Mouse (Mus musculus) heart, embryonic 10.5 days (tissue): ENCODE data around the gene Olfr267. TPM values are rescaled to one million over a fixed set of nuclear protein-coding genes. Genes with fewer than 3 reads are reported as not detected.

ENCODE experiments used
- DNase-seq: peaks from one replicate; pipeline ENCODE4 v3.0.0-alpha.2; 2017; ENCODE audit warnings: low spot score
- H3K27ac ChIP-seq: fragments of 300-500 bp; sonication (generic); 2 replicates; pipeline ENCODE4 v1.5.1; 2016; ENCODE audit warnings: mild to moderate bottlenecking
- H3K27me3 ChIP-seq: fragments of 300-500 bp; sonication (generic); 2 replicates; pipeline ENCODE4 v1.6.1; 2016; ENCODE audit warnings: mild to moderate bottlenecking; ENCODE audit not compliant: poor library complexity, insufficient read depth, severe bottlenecking
- H3K36me3 ChIP-seq: fragments of 300-500 bp; sonication (generic); 2 replicates; pipeline ENCODE4 v1.6.1; 2016; ENCODE audit warnings: mild to moderate bottlenecking, moderate library complexity
- H3K4me1 ChIP-seq: fragments of 300-500 bp; sonication (generic); 2 replicates; pipeline ENCODE4 v1.6.1; 2016; ENCODE audit warnings: mild to moderate bottlenecking
- H3K4me3 ChIP-seq: fragments of 300-500 bp; sonication (generic); 2 replicates; pipeline ENCODE4 v1.5.1; 2016; ENCODE audit warnings: mild to moderate bottlenecking, moderate library complexity
- H3K9me3 ChIP-seq: fragments of 300-500 bp; sonication (generic); 2 replicates; pipeline ENCODE4 v1.6.1; 2016; ENCODE audit warnings: mild to moderate bottlenecking, moderate library complexity
- WGBS: fragments of 180-500 bp; shearing (Covaris S2); methylation state at CpG from one replicate; pipeline ENCODE4 v1.1.7; 2016; 5-methylcytosine and 5-hydroxymethylcytosine counted together
- polyA plus RNA-seq: library from polyadenylated mRNA; unstranded; fragments of >200 nt; fragmentation: Nextera tagmentation; extraction: Ambion mirVana; gene quantifications from 2 replicates; pipeline ENCODE4 v1.2.1, GENCODE M21; 2016

The Olfr267 gene
- polyA plus RNA-seq, result 0.07 TPM in 1 of 2 replicates, not detected in the other

GRCm38 (mm10) chr4:58787616-58788015 lies at the start of gene Olfr267:
Gene Olfr267, minus strand, starts transcription at chr4:58787716.
- H3K4me3 ChIP-seq, result no peak within 1 kb of the TSS
- no peaks in the 10 kb centered on the region for H3K4me1 ChIP-seq
- DNase-seq, result no peak
- no peak within 1 kb of the TSS for H3K27ac ChIP-seq
- H3K27me3 ChIP-seq, result no peaks in the 10 kb centered on the region
- no peaks in the 10 kb centered on the region for H3K36me3 ChIP-seq
- no peaks in the 10 kb centered on the region for H3K9me3 ChIP-seq

DNA sequence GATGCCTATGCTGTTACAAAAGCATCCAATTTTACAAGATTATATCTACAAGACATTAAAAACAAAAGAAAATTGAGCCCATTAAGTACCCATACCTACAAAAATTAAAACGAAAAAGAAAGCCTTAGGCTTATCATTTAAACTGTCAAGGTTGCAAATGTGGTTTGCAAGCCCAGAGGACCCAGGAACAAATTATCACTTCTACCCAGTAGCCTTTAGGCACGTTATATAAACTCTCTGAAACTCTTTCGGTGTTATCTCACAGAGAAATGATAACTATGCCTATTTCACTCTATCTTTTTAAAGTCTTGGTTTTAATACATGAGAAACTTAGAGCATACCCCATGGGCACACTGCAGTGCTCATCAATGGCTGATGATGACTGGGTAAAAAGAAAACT lies 45.4 kb upstream of the Olfr267 start:
- 69% methylated on average over 3 of the region's 3 CpGs for WGBS
- Histone ChIP-seq H3K27ac (no peak overlapping the region), H3K27me3 (no peaks in the 10 kb centered on the region), H3K4me1 (no peaks in the 10 kb centered on the region), H3K9me3 (no peaks in the 10 kb centered on the region), H3K36me3 (peaks cover 38% of the 10 kb centered on the region), H3K4me3 (no peak overlapping the region)
- DNase-seq, result no peak

GRCm38 (mm10) chr4:58825921-58826320 lies 38.4 kb upstream of the Olfr267 start:
- H3K4me3 ChIP-seq, result no peak overlapping the region
- no peaks in the 10 kb centered on the region for H3K9me3 ChIP-seq
- DNase-seq, result no peak
- no peaks in the 10 kb centered on the region for H3K27me3 ChIP-seq
- peaks cover 63% of the 10 kb centered on the region for H3K36me3 ChIP-seq
- H3K27ac ChIP-seq, result no peak overlapping the region
- 89% methylated on average over 4 of the region's 4 CpGs for WGBS
- no peaks in the 10 kb centered on the region for H3K4me1 ChIP-seq

GRCm38 (mm10) chr4:58786659-58787058 lies 857 bp downstream of the Olfr267 start:
- no peaks in the 10 kb centered on the region for H3K27me3 ChIP-seq
- H3K36me3 ChIP-seq, result no peaks in the 10 kb centered on the region
- H3K27ac ChIP-seq, result no peak overlapping the region
- H3K4me3 ChIP-seq, result no peak overlapping the region
- 58% methylated on average over 3 of the region's 3 CpGs for WGBS
- no peak for DNase-seq
- H3K4me1 ChIP-seq, result no peaks in the 10 kb centered on the region
- no peaks in the 10 kb centered on the region for H3K9me3 ChIP-seq

DNA sequence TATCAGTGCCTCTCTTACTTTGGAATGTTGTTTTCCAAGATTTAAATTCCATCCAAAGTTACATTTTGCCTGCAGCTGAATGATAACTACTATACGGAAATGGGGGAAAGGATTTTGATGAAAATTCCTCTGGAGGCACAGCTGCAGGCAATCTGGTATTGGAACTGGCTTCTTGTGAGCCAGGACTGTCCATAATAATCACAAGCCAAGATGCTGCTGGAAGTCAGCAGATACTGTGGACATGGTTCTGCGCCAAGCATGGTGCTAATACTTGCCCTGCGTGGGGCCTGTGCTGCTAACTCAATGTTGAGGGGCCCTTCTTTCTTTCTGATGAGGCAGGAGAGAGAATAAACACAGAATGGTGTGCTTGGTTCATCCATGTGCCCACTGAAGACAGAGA lies 24.1 kb downstream of the Olfr267 start:
- no peak for DNase-seq
- H3K36me3 ChIP-seq, result no peaks in the 10 kb centered on the region
- no peaks in the 10 kb centered on the region for H3K9me3 ChIP-seq
- WGBS, result 79% methylated on average over 3 of the region's 3 CpGs
- H3K27ac ChIP-seq, result no peak overlapping the region
- H3K27me3 ChIP-seq, result no peaks in the 10 kb centered on the region
- H3K4me1 ChIP-seq, result no peaks in the 10 kb centered on the region
- no peak overlapping the region for H3K4me3 ChIP-seq

DNA sequence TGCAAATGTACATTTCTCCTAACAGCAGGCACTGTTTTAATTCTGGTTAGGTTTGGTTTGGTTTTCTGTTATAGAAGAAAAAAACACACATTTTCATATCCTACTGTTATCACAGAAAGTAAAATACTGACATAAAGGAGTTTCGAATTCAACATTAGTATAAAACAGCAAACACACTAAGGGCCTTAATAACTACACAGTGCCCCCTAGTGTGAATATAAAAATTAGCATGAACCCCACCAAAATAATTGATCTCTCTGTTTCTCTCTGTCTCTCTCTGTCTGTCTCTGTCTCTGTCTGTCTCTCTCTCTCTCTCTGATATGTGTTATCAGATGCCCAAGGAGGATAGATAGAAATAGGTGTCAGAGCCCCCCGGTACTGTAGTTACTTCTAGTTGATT lies 38.0 kb downstream of the Olfr267 start:
- no peaks in the 10 kb centered on the region for H3K4me1 ChIP-seq
- WGBS, result 63% methylated on average over 2 of the region's 2 CpGs
- no peaks in the 10 kb centered on the region for H3K36me3 ChIP-seq
- H3K27me3 ChIP-seq, result no peaks in the 10 kb centered on the region
- no peaks in the 10 kb centered on the region for H3K9me3 ChIP-seq
- H3K27ac ChIP-seq, result no peak overlapping the region
- no peak for DNase-seq
- no peak overlapping the region for H3K4me3 ChIP-seq

DNA sequence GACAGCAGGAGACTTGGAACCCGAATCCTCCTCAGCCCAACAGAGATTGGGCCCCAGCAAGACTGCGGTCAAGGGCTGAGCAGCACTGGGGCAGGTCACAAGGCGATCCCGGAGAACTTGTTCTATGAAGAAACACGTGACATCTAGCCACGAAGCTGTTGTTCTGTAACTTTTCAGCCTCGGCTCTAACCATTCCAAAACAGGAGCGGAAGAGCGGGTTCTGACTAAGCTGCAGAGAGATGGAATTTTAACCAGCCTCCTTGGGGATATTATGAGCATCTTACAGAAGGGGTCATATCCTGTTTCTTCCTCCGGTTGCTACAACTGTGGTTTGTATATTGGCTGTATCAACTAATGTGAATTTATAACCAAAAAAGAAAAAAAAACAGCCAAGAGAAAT lies 38.4 kb downstream of the Olfr267 start:
- 70% methylated on average over 10 of the region's 10 CpGs for WGBS
- Histone ChIP-seq H3K27ac (0 out of 2 replicates have a peak overlapping the region, but pooled peaks have one; percentile 3), H3K9me3 (no peaks in the 10 kb centered on the region), H3K4me3 (no peak overlapping the region), H3K27me3 (no peaks in the 10 kb centered on the region), H3K36me3 (no peaks in the 10 kb centered on the region), H3K4me1 (no peaks in the 10 kb centered on the region)
- no peak for DNase-seq

- H3K27me3 ChIP-seq, result no peaks in the 10 kb centered on the region
- H3K36me3 ChIP-seq, result no peaks in the 10 kb centered on the region
- H3K4me3 ChIP-seq, result no peak overlapping the region
- H3K9me3 ChIP-seq, result no peaks in the 10 kb centered on the region
- no peaks in the 10 kb centered on the region for H3K4me1 ChIP-seq
- DNase-seq, result no peak
- WGBS, result 75% methylated on average over 7 of the region's 7 CpGs
- no peak overlapping the region for H3K27ac ChIP-seq
Observed at GRCm38 (mm10) chr4:58745583-58746222, 41.8 kb downstream of the Olfr267 start.

DNA sequence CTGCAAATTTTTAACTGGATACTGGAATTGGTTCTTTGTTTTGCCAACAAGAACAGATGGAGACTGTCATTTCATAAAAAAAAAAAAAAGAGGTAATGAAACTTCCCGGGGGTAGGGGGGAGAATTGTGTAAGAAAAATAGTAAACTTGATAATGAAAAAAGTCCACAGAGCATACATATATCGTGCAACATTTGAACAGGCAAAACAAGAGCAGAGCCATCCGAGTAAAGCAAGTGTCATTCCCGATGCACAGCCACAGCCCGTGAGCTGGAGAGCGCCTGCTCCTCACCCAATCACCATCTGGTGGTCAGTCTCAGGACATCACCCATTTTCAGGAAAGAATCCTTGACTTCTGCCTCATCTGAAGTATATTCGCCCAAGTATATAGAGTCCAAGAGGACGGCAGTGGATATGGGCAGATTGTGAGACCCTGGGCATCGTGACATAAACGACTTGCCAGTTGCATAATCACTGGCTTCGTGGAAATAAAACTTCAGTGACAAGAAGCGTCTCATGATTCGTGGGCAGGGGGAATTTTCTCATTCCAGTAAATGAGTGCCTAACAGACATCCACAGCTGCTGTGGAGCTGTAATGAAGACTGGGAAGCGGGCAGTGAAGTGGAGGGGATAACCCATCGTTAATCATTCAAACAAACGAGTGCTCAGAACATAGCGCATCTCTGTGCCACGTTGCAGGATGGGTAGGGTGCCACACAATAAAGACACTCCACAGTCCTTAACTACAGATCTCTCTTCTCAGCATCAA lies 50.5 kb downstream of the Olfr267 start:
- no peaks in the 10 kb centered on the region for H3K36me3 ChIP-seq
- 84% methylated on average over 18 of the region's 18 CpGs for WGBS
- peaks cover 3% of the 10 kb centered on the region; the same call in 1 of the 2 replicates for H3K27me3 ChIP-seq
- no peak overlapping the region for H3K27ac ChIP-seq
- no peaks in the 10 kb centered on the region for H3K9me3 ChIP-seq
- no peak overlapping the region for H3K4me3 ChIP-seq
- DNase-seq, result peak; percentile 56
- H3K4me1 ChIP-seq, result no peaks in the 10 kb centered on the region

Other genes starting within 250 kb of the Olfr267 start
- 24.7 and 38.7 TPM in 2 replicates for gene Lpar1, start 233.8 kb downstream of the Olfr267 start, polyA plus RNA-seq
- 25.6 and 30.4 TPM in 2 replicates for gene Ecpas, start 125.0 kb upstream of the Olfr267 start, polyA plus RNA-seq
- gene Zkscan16, start 155.9 kb upstream of the Olfr267 start, polyA plus RNA-seq, result 0.28 and 0.38 TPM in 2 replicates
- 10.6 and 17.0 TPM in 2 replicates for gene Ptgr1, start 199.4 kb upstream of the Olfr267 start, polyA plus RNA-seq
- gene Dnajc25, start 207.3 kb upstream of the Olfr267 start, polyA plus RNA-seq, result 7.4 and 11.4 TPM in 2 replicates
- 10.9 and 14.1 TPM in 2 replicates for gene Gm20503, start 215.5 kb upstream of the Olfr267 start, polyA plus RNA-seq
- gene Gng10, start 247.4 kb upstream of the Olfr267 start, polyA plus RNA-seq, result 44.4 and 55.4 TPM in 2 replicates